ENCODE assay signal across 17 mouse cellular contexts in the genomic region with DNA sequence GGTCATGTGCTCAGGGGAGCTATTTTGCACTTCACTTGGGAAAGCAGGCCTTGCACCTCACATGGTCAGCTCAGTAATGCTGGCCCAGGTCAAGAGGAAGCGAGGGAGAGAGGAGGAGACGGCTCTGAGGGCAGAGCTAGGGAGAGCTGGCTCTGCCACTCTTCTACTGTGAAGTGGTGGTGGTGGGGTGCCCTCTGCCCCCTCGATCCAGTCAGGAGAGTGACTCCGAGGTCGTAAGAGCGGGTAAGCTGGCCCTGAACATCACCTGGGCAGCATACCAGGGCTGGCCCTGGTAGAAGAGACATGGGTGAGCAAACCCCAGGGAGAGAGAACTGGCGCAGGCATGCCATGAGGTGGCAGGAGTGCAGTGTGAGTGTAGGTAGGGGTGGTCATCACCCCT. TPM values are rescaled to one million over a fixed set of nuclear protein-coding genes. Genes with fewer than 3 reads are reported as not detected.
DNase-seq lines count a peak whose midpoint lies in the region; ATAC-seq and TF ChIP-seq lines count a peak whose summit lies in the region.
"Had no signal": no experiment of that assay in that cellular context is flagged by ENCODE, and none has a peak within 500 bp of the region (broad histone marks: within the 10 kb centered on the region; RNA-seq: fewer than 3 reads in every experiment).

No protein-coding gene starts in this region.

- no peak for DNase-seq in kidney, postnatal 0 days (ENCODE audit: low spot score)
- no peak for DNase-seq in lung, postnatal 4 days
- no peak for DNase-seq in urinary bladder, postnatal 14 days (ENCODE audit: low spot score)
- DNase-seq: cerebellum, adult 2 months; heart, adult 18-20 months; retina, postnatal 1 day had no signal

- H3K4me1 ChIP-seq in forebrain, embryonic 13.5 days, result peaks cover 46% of the 10 kb centered on the region
- H3K4me1 ChIP-seq in forebrain, embryonic 15.5 days, result peaks cover 46% of the 10 kb centered on the region
- H3K4me1 ChIP-seq in kidney, embryonic 15.5 days, result peaks cover 50% of the 10 kb centered on the region
- peaks cover 18% of the 10 kb centered on the region; the same call in 1 of the 2 replicates for H3K4me1 ChIP-seq in kidney, embryonic 14.5 days (ENCODE audit: control insufficient read depth, insufficient read depth, low read length)
- H3K4me1 ChIP-seq in kidney, postnatal 0 days (replicated peaks; ENCODE audit: insufficient read depth, low read length), result peaks cover 10% of the 10 kb centered on the region; the same call in 1 of the 2 replicates
- peaks cover 95% of the 10 kb centered on the region for H3K4me1 ChIP-seq in megakaryocyte, embryonic 14.5 days

- H3K4me2 ChIP-seq in forebrain, embryonic 13.5 days, result no peak overlapping the region
- H3K4me2 ChIP-seq in forebrain, embryonic 15.5 days (replicated peaks), result no peak overlapping the region
- no peak overlapping the region for H3K4me2 ChIP-seq in kidney, embryonic 15.5 days
- no peak overlapping the region for H3K4me2 ChIP-seq in kidney, embryonic 14.5 days (replicated peaks; ENCODE audit: low read depth, low read length)
- no peak overlapping the region for H3K4me2 ChIP-seq in kidney, postnatal 0 days (ENCODE audit: low read length)
- H3K4me2 ChIP-seq: hindbrain, embryonic 15.5 days; limb, embryonic 12.5 days; midbrain, embryonic 13.5 days; neural tube, embryonic 13.5 days had no signal

- no peak overlapping the region for H3K27ac ChIP-seq in forebrain, embryonic 13.5 days
- no peak overlapping the region for H3K27ac ChIP-seq in forebrain, embryonic 15.5 days (replicated peaks)
- H3K27ac ChIP-seq in kidney, embryonic 15.5 days, result no peak overlapping the region
- no peak overlapping the region for H3K27ac ChIP-seq in kidney, embryonic 14.5 days (ENCODE audit: low read depth, low read length)
- no peak overlapping the region for H3K27ac ChIP-seq in kidney, postnatal 0 days
- H3K27ac ChIP-seq: embryonic facial prominence, embryonic 10.5 days; hindbrain, embryonic 15.5 days; limb, embryonic 12.5 days; midbrain, embryonic 13.5 days; neural tube, embryonic 13.5 days had no signal

- H3K36me3 ChIP-seq in forebrain, embryonic 13.5 days (ENCODE audit: poor library complexity, severe bottlenecking), result peaks cover 4% of the 10 kb centered on the region; the same call in 1 of the 2 replicates
- H3K36me3 ChIP-seq in forebrain, embryonic 15.5 days, result no peaks in the 10 kb centered on the region
- H3K36me3 ChIP-seq in kidney, embryonic 15.5 days, result no peaks in the 10 kb centered on the region
- peaks cover 3% of the 10 kb centered on the region; the same call in 1 of the 2 replicates for H3K36me3 ChIP-seq in kidney, embryonic 14.5 days (ENCODE audit: control insufficient read depth, insufficient read depth, low read length)
- no peaks in the 10 kb centered on the region for H3K36me3 ChIP-seq in kidney, postnatal 0 days (ENCODE audit: insufficient read depth, low read length)
- H3K36me3 ChIP-seq in megakaryocyte, embryonic 14.5 days (replicated peaks; ENCODE audit: low read length), result peaks cover 26% of the 10 kb centered on the region
- H3K36me3 ChIP-seq: hindbrain, embryonic 15.5 days; midbrain, embryonic 13.5 days; neural tube, embryonic 13.5 days had no signal

- H3K27me3 ChIP-seq in forebrain, embryonic 13.5 days, result no peaks in the 10 kb centered on the region
- H3K27me3 ChIP-seq in forebrain, embryonic 15.5 days, result no peaks in the 10 kb centered on the region
- no peaks in the 10 kb centered on the region for H3K27me3 ChIP-seq in kidney, embryonic 15.5 days
- no peaks in the 10 kb centered on the region for H3K27me3 ChIP-seq in kidney, embryonic 14.5 days (ENCODE audit: control insufficient read depth, insufficient read depth, low read length)
- no peaks in the 10 kb centered on the region for H3K27me3 ChIP-seq in kidney, postnatal 0 days (ENCODE audit: insufficient read depth, low read length)
- H3K27me3 ChIP-seq in megakaryocyte, embryonic 14.5 days (replicated peaks), result no peaks in the 10 kb centered on the region
- H3K27me3 ChIP-seq: hindbrain, embryonic 15.5 days; limb, embryonic 12.5 days; midbrain, embryonic 13.5 days; neural tube, embryonic 13.5 days had no signal

- peak; percentile 21; the same call in 1 of the 2 replicates for TF ChIP-seq CTCF in kidney, postnatal 0 days (IDR thresholded peaks at IDR 0.05; ENCODE audit: low read depth)

- H3K9me3 ChIP-seq in forebrain, embryonic 13.5 days (replicated peaks), result no peaks in the 10 kb centered on the region
- H3K9me3 ChIP-seq in forebrain, embryonic 15.5 days, result no peaks in the 10 kb centered on the region
- H3K9me3 ChIP-seq in kidney, embryonic 15.5 days (replicated peaks), result no peaks in the 10 kb centered on the region
- H3K9me3 ChIP-seq in kidney, embryonic 14.5 days (ENCODE audit: control insufficient read depth, low read length), result no peaks in the 10 kb centered on the region
- H3K9me3 ChIP-seq in kidney, postnatal 0 days (replicated peaks; ENCODE audit: low read length), result no peaks in the 10 kb centered on the region
- H3K9me3 ChIP-seq in megakaryocyte, embryonic 14.5 days, result no peaks in the 10 kb centered on the region
- H3K9me3 ChIP-seq: embryonic facial prominence, embryonic 10.5 days; hindbrain, embryonic 15.5 days; limb, embryonic 12.5 days; midbrain, embryonic 13.5 days; neural tube, embryonic 13.5 days had no signal

- WGBS in forebrain, embryonic 13.5 days, result 89% methylated on average over 7 of the region's 7 CpGs
- WGBS in forebrain, embryonic 15.5 days, result 87% methylated on average over 7 of the region's 7 CpGs
- WGBS in kidney, embryonic 15.5 days, result 71% methylated on average over 7 of the region's 7 CpGs
- WGBS in kidney, embryonic 14.5 days, result 81% methylated on average over 7 of the region's 7 CpGs
- 76% methylated on average over 7 of the region's 7 CpGs for WGBS in kidney, postnatal 0 days

- peak; percentile 27; the same call in 1 of the 2 replicates for ATAC-seq in forebrain, embryonic 13.5 days
- no peak for ATAC-seq in forebrain, embryonic 15.5 days (replicated peaks)
- 0 out of 2 replicates have a peak, but pooled peaks have one; percentile 22 for ATAC-seq in kidney, embryonic 15.5 days (replicated peaks; ENCODE audit: low FRiP score)
- no peak for ATAC-seq in kidney, embryonic 14.5 days (ENCODE audit: low FRiP score, low TSS enrichment)
- no peak for ATAC-seq in kidney, postnatal 0 days (replicated peaks; ENCODE audit: low FRiP score, low read depth)
- ATAC-seq: forebrain, embryonic 16.5 days; midbrain, embryonic 13.5 days had no signal

- no peak overlapping the region for H3K9ac ChIP-seq in forebrain, embryonic 13.5 days
- H3K9ac ChIP-seq in forebrain, embryonic 15.5 days (replicated peaks), result no peak overlapping the region
- no peak overlapping the region for H3K9ac ChIP-seq in kidney, embryonic 15.5 days
- no peak overlapping the region for H3K9ac ChIP-seq in kidney, embryonic 14.5 days (ENCODE audit: low read depth, low read length)
- no peak overlapping the region for H3K9ac ChIP-seq in kidney, postnatal 0 days (ENCODE audit: low read depth, low read length)
- H3K9ac ChIP-seq: hindbrain, embryonic 15.5 days; limb, embryonic 12.5 days; midbrain, embryonic 13.5 days had no signal

- no peak overlapping the region for H3K4me3 ChIP-seq in forebrain, embryonic 13.5 days
- H3K4me3 ChIP-seq in forebrain, embryonic 15.5 days, result no peak overlapping the region
- no peak overlapping the region for H3K4me3 ChIP-seq in kidney, embryonic 15.5 days (replicated peaks)
- no peak overlapping the region for H3K4me3 ChIP-seq in kidney, embryonic 14.5 days (ENCODE audit: low read length)
- H3K4me3 ChIP-seq in kidney, postnatal 0 days (replicated peaks; ENCODE audit: low read depth, low read length), result no peak overlapping the region
- peak overlapping the region; percentile 76 for H3K4me3 ChIP-seq in megakaryocyte, embryonic 14.5 days (replicated peaks)
- H3K4me3 ChIP-seq: embryonic facial prominence, embryonic 10.5 days; hindbrain, embryonic 15.5 days; limb, embryonic 12.5 days; midbrain, embryonic 13.5 days; neural tube, embryonic 13.5 days had no signal

RNA-seq across cellular contexts. Expression of gene Stt3b, which starts 8.6 kb away (rescaled TPM):
- 63.3 and 70.1 TPM in 2 replicates for polyA plus RNA-seq in forebrain, embryonic 13.5 days (2015; fragmentation: Nextera tagmentation; extraction: Ambion mirVana)
- polyA plus RNA-seq in forebrain, embryonic 15.5 days (2015; fragmentation: Nextera tagmentation; extraction: Ambion mirVana), result 77.5 and 80.5 TPM in 2 replicates
- polyA plus RNA-seq in kidney, embryonic 15.5 days (2015; fragmentation: Nextera tagmentation; extraction: Ambion mirVana), result 101 and 102 TPM in 2 replicates
- 58.6 and 124 TPM in 2 replicates for polyA plus RNA-seq in kidney, embryonic 14.5 days (2014; fragmentation: Nextera tagmentation; extraction: Ambion mirVana)
- 72.0 and 75.4 TPM in 2 replicates for polyA plus RNA-seq in kidney, postnatal 0 days (2015; fragmentation: Nextera tagmentation; extraction: Ambion mirVana)
- polyA plus RNA-seq in megakaryocyte, embryonic 14.5 days (2012; ENCODE audit: insufficient read depth, low replicate concordance), result 14.7 and 37.2 TPM in 2 replicates

Comparison
In these comparisons a context has a peak if more than half of its experiments do, and no peak if none do; other contexts are left out.
1. ATAC-seq: peak in forebrain, embryonic 13.5 days (single experiment) and kidney, embryonic 15.5 days (single experiment); none in forebrain, embryonic 15.5 days (single experiment), kidney, embryonic 14.5 days (single experiment) and kidney, postnatal 0 days (single experiment).